15 mouse cellular contexts compared by ENCODE assay signal in genomic region chr9:14643328-14643727, GRCm38 (mm10). TPM values are rescaled to one million over a fixed set of nuclear protein-coding genes. Genes with fewer than 3 reads are reported as not detected.
DNase-seq lines count a peak whose midpoint lies in the region; ATAC-seq and TF ChIP-seq lines count a peak whose summit lies in the region.
"Had no signal": no experiment of that assay in that cellular context is flagged by ENCODE, and none has a peak within 500 bp of the region (broad histone marks: within the 10 kb centered on the region; RNA-seq: fewer than 3 reads in every experiment).

No protein-coding gene starts in this region.

- no peak for TF ChIP-seq CTCF in midbrain, postnatal 0 days (IDR thresholded peaks at IDR 0.05)

- no peak overlapping the region for H3K4me2 ChIP-seq in heart, embryonic 12.5 days
- no peak overlapping the region for H3K4me2 ChIP-seq in midbrain, embryonic 11.5 days
- H3K4me2 ChIP-seq in midbrain, embryonic 16.5 days (ENCODE audit: low read length): no peak overlapping the region
- H3K4me2 ChIP-seq in embryonic facial prominence, embryonic 14.5 days (ENCODE audit: low read depth, low read length): no peak overlapping the region
- no peak overlapping the region for H3K4me2 ChIP-seq in midbrain, postnatal 0 days (ENCODE audit: low read depth, low read length, poor library complexity, severe bottlenecking)

- H3K4me1 ChIP-seq in heart, embryonic 12.5 days (replicated peaks): peaks cover 38% of the 10 kb centered on the region
- H3K4me1 ChIP-seq in midbrain, embryonic 11.5 days (ENCODE audit: control insufficient read depth, insufficient read depth, low read length): peaks cover 19% of the 10 kb centered on the region
- H3K4me1 ChIP-seq in midbrain, embryonic 16.5 days (ENCODE audit: control insufficient read depth, insufficient read depth, low read length): peaks cover 16% of the 10 kb centered on the region; the same call in 1 of the 2 replicates
- peaks cover 35% of the 10 kb centered on the region for H3K4me1 ChIP-seq in embryonic facial prominence, embryonic 14.5 days (ENCODE audit: control insufficient read depth, insufficient read depth, low read length)
- peaks cover 9% of the 10 kb centered on the region; the same call in 1 of the 2 replicates for H3K4me1 ChIP-seq in midbrain, postnatal 0 days (ENCODE audit: insufficient read depth, low read length)

- peak overlapping the region; percentile 84 for H3K27ac ChIP-seq in heart, embryonic 12.5 days (ENCODE audit: poor library complexity, severe bottlenecking)
- H3K27ac ChIP-seq in midbrain, embryonic 11.5 days (ENCODE audit: low read depth, low read length): no peak overlapping the region
- H3K27ac ChIP-seq in midbrain, embryonic 16.5 days (ENCODE audit: low read length): no peak overlapping the region
- H3K27ac ChIP-seq in embryonic facial prominence, embryonic 14.5 days (replicated peaks; ENCODE audit: low read depth, low read length): peak overlapping the region; percentile 86
- 0 out of 2 replicates have a peak overlapping the region, but pooled peaks have one; percentile 32 for H3K27ac ChIP-seq in midbrain, postnatal 0 days (ENCODE audit: low read depth, low read length)
- H3K27ac ChIP-seq: liver, embryonic 14.5 days had no signal

- H3K4me3 ChIP-seq in heart, embryonic 12.5 days: no peak overlapping the region
- no peak overlapping the region for H3K4me3 ChIP-seq in midbrain, embryonic 11.5 days (ENCODE audit: low read depth, low read length)
- H3K4me3 ChIP-seq in midbrain, embryonic 16.5 days (ENCODE audit: low read depth, low read length): no peak overlapping the region
- H3K4me3 ChIP-seq in embryonic facial prominence, embryonic 14.5 days (ENCODE audit: low read depth, low read length): no peak overlapping the region
- H3K4me3 ChIP-seq in midbrain, postnatal 0 days (ENCODE audit: low read depth, low read length): no peak overlapping the region

- ATAC-seq in heart, embryonic 12.5 days (ENCODE audit: insufficient number of reproducible peaks, low FRiP score): no peak
- ATAC-seq in midbrain, embryonic 11.5 days (ENCODE audit: low FRiP score): peak; percentile 51; the same call in 1 of the 2 replicates
- ATAC-seq in midbrain, embryonic 16.5 days: no peak
- no peak for ATAC-seq in embryonic facial prominence, embryonic 14.5 days (ENCODE audit: low read depth)
- no peak for ATAC-seq in midbrain, postnatal 0 days (ENCODE audit: low FRiP score)

- H3K9ac ChIP-seq in heart, embryonic 12.5 days: no peak overlapping the region
- H3K9ac ChIP-seq in midbrain, embryonic 11.5 days (ENCODE audit: low read length): no peak overlapping the region
- H3K9ac ChIP-seq in midbrain, embryonic 16.5 days (ENCODE audit: low read depth, low read length): no peak overlapping the region
- no peak overlapping the region for H3K9ac ChIP-seq in embryonic facial prominence, embryonic 14.5 days (ENCODE audit: low read depth, low read length)
- H3K9ac ChIP-seq in midbrain, postnatal 0 days (replicated peaks; ENCODE audit: low read length, poor library complexity, severe bottlenecking): no peak overlapping the region
- H3K9ac ChIP-seq: liver, embryonic 14.5 days had no signal

- 0 out of 2 replicates have a peak, but pooled peaks cover 6% of the 10 kb centered on the region for H3K9me3 ChIP-seq in heart, embryonic 12.5 days (replicated peaks)
- no peaks in the 10 kb centered on the region for H3K9me3 ChIP-seq in midbrain, embryonic 11.5 days (ENCODE audit: control insufficient read depth, low read length)
- H3K9me3 ChIP-seq in midbrain, embryonic 16.5 days (replicated peaks; ENCODE audit: control insufficient read depth, low read length, poor library complexity, severe bottlenecking): no peaks in the 10 kb centered on the region
- no peaks in the 10 kb centered on the region for H3K9me3 ChIP-seq in embryonic facial prominence, embryonic 14.5 days (ENCODE audit: control insufficient read depth, low read length)
- H3K9me3 ChIP-seq in midbrain, postnatal 0 days (ENCODE audit: low read length): no peaks in the 10 kb centered on the region

- 63% methylated on average over 6 of the region's 6 CpGs for WGBS in heart, embryonic 12.5 days
- 38% methylated on average over 6 of the region's 6 CpGs for WGBS in midbrain, embryonic 11.5 days
- WGBS in midbrain, embryonic 16.5 days: 42% methylated on average over 6 of the region's 6 CpGs
- 63% methylated on average over 6 of the region's 6 CpGs for WGBS in embryonic facial prominence, embryonic 14.5 days
- 37% methylated on average over 6 of the region's 6 CpGs for WGBS in midbrain, postnatal 0 days

- H3K27me3 ChIP-seq in heart, embryonic 12.5 days (replicated peaks): no peaks in the 10 kb centered on the region
- H3K27me3 ChIP-seq in midbrain, embryonic 11.5 days (ENCODE audit: control insufficient read depth, insufficient read depth, low read length): no peaks in the 10 kb centered on the region
- no peaks in the 10 kb centered on the region for H3K27me3 ChIP-seq in midbrain, embryonic 16.5 days (ENCODE audit: control insufficient read depth, insufficient read depth, low read depth, low read length)
- no peaks in the 10 kb centered on the region for H3K27me3 ChIP-seq in embryonic facial prominence, embryonic 14.5 days (replicated peaks; ENCODE audit: control insufficient read depth, insufficient read depth, low read length)
- no peaks in the 10 kb centered on the region for H3K27me3 ChIP-seq in midbrain, postnatal 0 days (ENCODE audit: insufficient read depth, low read length)
- H3K27me3 ChIP-seq: CH12.LX had no signal

- DNase-seq in heart, adult 11 months: no peak
- peak; percentile 90 for DNase-seq in midbrain, embryonic 11.5 days (ENCODE audit: low spot score, missing footprints)
- DNase-seq in embryonic facial prominence, embryonic 14.5 days (ENCODE audit: low spot score): no peak
- DNase-seq in midbrain, postnatal 0 days (ENCODE audit: low spot score): no peak
- DNase-seq in left cerebral cortex, adult 8-10 months (ENCODE audit: low spot score in 2 of 2): no peak
- no peak for DNase-seq in frontal cortex, adult 2 months (ENCODE audit: extremely low spot score in 1 of 2, low spot score in 1 of 2)
- DNase-seq: cerebellum, adult 9-10 months; heart, postnatal 14 days; kidney, postnatal 10 days; right cerebral cortex, postnatal 14 days; thymus, postnatal 4 days had no signal

- no peaks in the 10 kb centered on the region for H3K36me3 ChIP-seq in heart, embryonic 12.5 days
- no peaks in the 10 kb centered on the region for H3K36me3 ChIP-seq in midbrain, embryonic 11.5 days (ENCODE audit: control insufficient read depth, insufficient read depth, low read length)
- no peaks in the 10 kb centered on the region for H3K36me3 ChIP-seq in midbrain, embryonic 16.5 days (ENCODE audit: control insufficient read depth, insufficient read depth, low read length)
- no peaks in the 10 kb centered on the region for H3K36me3 ChIP-seq in embryonic facial prominence, embryonic 14.5 days (ENCODE audit: control insufficient read depth, insufficient read depth, low read length)
- H3K36me3 ChIP-seq in midbrain, postnatal 0 days (ENCODE audit: insufficient read depth, low read length): no peaks in the 10 kb centered on the region

RNA-seq across cellular contexts. Expression of gene Amotl1, which starts 1.5 kb away (rescaled TPM):
- 20.5 and 20.6 TPM in 2 replicates for polyA plus RNA-seq in heart, embryonic 12.5 days (2016; fragmentation: Nextera tagmentation; extraction: Ambion mirVana)
- 14.8 and 15.2 TPM in 2 replicates for polyA plus RNA-seq in midbrain, embryonic 11.5 days (2014; fragmentation: Nextera tagmentation; extraction: Ambion mirVana)
- 8.3 and 9.1 TPM in 2 replicates for polyA plus RNA-seq in midbrain, embryonic 16.5 days (2015; fragmentation: Nextera tagmentation; extraction: Ambion mirVana)
- polyA plus RNA-seq in embryonic facial prominence, embryonic 14.5 days (2014; fragmentation: Nextera tagmentation; extraction: Ambion mirVana): 48.4 and 49.1 TPM in 2 replicates
- 26.2 and 30.8 TPM in 2 replicates for total RNA-seq in midbrain, postnatal 0 days (2014; rRNA removed)
- 5.4 and 5.8 TPM in 2 replicates for polyA plus RNA-seq in midbrain, postnatal 0 days (2015; fragmentation: Nextera tagmentation; extraction: Ambion mirVana)
- total RNA-seq in left cerebral cortex, adult 8-10 months (2022): 10 to 100 TPM; 19.7 to 25.3 (median 21.9) TPM
- polyA plus RNA-seq in frontal cortex, adult 2 months (2012; rRNA removed): 13.7 and 15.1 TPM in 2 replicates

Comparison
In these comparisons a context has a peak if more than half of its experiments do, and no peak if none do; other contexts are left out.
1. H3K27ac ChIP-seq: peak in heart, embryonic 12.5 days (single experiment), embryonic facial prominence, embryonic 14.5 days (single experiment) and midbrain, postnatal 0 days (single experiment); none in midbrain, embryonic 11.5 days (single experiment) and midbrain, embryonic 16.5 days (single experiment).